Mouse (Mus musculus) gastrocnemius, postnatal 25 days (tissue): ENCODE measurements around the gene Utf1. TPM values are rescaled to one million over a fixed set of nuclear protein-coding genes. Genes with fewer than 3 reads are reported as not detected.
A peak's percentile ranks its signal among the peaks of the same experiment; 100 is the strongest.

ENCODE experiments used
- DNase-seq: peaks from one replicate; pipeline ENCODE4 v3.0.0; 2022
- total RNA-seq, 2 experiments: library from RNA; stranded (reverse); gene quantifications; 1 replicate in 1 of 2; 2 replicates in 1 of 2; pipeline ENCODE4 v1.2.3; 2021

The Utf1 gene
- total RNA-seq, 2 experiments from 2014 or later: not detected

DNA sequence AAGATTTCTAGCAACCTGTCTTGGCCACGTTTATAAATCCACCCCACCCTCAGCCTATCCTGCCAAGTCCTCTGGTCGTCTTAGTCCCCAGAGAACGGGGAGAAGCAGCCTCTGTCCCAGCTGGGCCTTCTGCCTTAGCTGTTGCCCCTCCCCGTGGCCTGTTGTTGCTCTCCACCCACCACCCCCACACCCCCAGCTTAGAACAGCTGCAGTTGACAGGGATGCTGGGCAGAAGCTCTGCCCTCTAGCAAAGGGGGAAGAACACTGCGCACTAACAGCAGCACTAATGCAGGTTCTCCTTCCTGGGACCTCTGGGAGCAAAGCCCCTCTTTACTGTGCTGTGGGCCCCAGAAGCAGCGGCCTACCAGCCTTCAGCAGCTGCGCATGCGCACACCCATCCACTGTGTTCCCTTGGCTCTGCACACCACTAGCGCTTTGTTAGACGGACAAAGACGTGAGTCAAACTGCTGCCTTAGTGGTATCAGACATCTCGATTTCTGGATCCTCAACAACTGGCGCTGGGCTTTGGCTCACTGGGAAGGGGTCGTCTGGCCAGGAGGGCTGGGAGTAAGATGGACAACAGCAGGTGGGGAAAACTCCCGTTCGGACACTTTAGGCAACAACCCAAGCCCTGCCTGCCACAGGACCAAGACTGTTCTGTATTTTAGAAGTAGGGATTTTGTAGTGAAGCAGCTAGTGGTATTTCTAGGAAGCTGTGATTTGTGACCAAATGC lies 2.9 kb upstream of the Utf1 start:
- no peak for DNase-seq

- DNase-seq: no peak
Measured at GRCm38 (mm10) chr7:139944291-139945240, 977 bp downstream of the Utf1 start.

- DNase-seq: no peak
Measured at GRCm38 (mm10) chr7:139945516-139945915, 1.9 kb downstream of the Utf1 start.

DNA sequence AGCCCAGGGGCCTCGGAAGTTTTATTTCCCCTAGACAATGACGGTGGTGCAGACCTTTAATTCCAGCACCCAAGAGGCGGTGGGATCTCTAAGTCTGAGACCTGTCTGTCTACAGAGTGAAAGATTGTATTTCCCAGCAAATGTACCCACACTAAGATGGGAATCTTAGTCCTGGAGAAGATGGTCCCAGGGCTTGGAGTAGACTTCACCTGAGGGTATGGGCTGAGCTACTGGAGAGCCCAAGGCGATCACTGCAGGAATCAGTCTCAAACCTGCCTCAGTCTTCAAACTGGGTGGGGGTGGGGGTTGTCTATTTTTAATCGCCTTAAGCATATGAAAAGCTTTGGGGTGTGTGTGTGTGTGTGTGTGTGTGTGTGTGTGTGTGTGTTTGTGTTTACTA lies 2.4 kb downstream of the Utf1 start:
- DNase-seq: no peak

DNA sequence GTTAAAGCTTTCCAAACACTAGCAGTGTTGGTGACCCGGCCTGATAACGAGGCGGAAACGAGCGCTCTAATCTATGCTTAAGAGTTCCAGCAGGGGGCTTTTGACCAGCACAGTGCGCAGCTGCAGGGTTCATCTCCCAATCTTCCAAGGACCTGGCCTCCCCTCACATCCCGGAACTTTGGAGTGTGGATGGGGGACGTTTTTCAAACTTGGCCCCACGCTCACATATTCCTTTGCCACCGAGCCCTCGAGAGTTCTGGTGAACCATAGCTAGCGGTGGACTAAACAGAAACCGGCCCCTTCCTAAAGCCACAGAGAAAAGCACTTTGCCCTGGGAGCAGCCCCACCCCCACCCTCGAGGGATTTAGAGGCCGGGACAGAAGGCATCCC lies 6.3 kb downstream of the Utf1 start:
- no peak for DNase-seq

- DNase-seq: peak; percentile 45
Measured at GRCm38 (mm10) chr7:139950283-139950971, 6.8 kb downstream of the Utf1 start.

DNA sequence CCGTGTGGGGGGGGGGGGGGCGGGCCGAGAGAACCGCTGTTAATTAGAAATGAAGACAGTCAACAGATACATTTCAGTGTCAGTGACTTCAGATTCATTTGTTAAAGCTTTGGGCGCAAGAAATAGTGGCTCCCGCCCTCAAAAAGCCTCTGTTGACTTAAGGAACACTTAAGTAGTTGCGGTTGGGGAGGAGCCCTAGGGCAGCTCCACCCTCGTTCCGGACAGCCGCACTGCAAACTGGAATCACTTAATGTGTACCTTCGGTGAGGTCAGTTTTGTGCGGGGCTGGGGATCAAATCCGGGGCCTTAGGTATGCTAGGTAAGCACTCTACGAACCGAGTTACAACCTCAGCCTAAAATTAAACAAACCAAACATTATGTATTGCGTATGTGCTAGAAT lies 7.5 kb downstream of the Utf1 start:
- DNase-seq: no peak

- no peak for DNase-seq
Measured at GRCm38 (mm10) chr7:139951991-139952633, 8.5 kb downstream of the Utf1 start.

DNA sequence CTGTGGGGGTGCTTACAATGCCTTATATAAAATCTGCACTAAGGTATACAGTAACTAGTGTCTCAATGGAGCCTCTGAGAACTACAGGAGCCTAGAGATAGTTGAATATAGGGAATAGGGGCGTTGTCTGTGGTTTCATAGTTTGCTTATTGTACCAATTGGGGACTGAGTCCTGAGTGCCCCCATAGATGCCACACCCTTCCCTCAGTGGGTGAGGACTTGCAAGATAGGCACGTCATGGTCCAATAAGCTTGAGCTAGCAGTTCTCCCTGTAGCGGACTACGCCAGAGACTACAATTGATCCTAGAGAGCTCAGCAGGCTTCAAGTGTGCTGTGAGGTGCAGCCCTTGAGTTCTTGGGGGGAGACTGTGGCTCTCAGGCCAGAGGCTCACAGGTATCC lies 11.9 kb downstream of the Utf1 start:
- DNase-seq: no peak

- DNase-seq: no peak
Measured at GRCm38 (mm10) chr7:139956658-139957057, 13.1 kb downstream of the Utf1 start.

DNA sequence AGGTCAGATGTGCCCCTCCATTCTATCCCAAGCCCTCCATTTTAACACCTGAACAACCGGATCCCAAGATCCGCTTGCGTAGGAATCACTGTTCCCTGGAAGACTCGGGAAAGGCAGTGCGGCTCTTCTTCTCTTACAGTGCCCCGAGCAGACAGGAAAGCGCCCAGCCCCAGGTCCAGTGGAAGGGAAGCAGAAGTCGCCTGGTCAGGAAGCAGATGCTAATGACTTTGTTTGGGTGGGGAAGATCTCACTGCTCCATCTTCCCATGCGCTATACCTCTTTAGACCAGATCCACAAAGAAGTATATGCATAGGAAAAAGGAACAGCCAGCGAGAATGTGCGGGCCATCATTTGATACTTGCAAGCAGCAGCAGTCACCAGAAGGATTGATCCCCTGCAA lies 13.8 kb downstream of the Utf1 start:
- no peak for DNase-seq

DNA sequence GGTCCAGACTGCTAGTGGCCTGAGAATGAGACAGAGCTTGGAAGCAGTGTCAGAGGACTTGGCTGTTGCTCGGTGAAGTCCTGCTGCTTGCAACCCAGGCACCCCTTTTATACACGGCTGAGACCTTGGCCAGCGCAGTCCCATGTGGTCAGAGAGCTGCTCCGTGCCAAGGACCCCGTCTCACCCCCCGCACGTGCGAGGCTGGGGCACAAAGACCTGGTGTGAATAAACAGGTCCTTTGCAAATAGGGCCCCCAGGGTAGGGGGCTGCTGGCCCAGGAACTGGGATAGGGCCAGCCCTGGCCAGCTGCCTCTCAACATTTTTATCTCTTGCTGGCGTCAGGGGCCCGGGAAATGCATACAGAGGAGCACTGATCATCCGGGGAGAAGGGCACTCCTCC lies 14.4 kb downstream of the Utf1 start:
- DNase-seq: no peak

- no peak for DNase-seq
Measured at GRCm38 (mm10) chr7:139961141-139961540, 17.6 kb downstream of the Utf1 start.

DNA sequence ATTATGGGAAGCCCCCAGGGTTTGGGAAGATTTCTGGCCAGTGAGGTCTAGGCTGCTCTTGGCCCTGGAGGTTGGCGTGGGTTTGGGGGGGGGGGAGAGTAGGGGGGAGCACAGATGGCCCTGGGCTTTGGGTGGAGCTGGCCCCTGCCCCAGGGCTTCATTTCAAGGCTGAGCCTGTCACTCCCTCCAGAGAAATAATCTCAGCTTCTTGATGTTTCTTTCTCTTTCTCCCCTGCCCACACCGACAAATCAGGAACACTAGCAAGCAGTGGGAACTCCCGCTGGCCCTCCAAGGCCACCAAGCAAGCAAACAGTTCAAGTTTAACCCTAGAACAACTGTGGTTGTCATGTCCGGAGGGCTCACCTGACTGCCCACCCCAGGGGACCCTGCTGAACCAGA lies 20.2 kb downstream of the Utf1 start:
- DNase-seq: no peak

- DNase-seq: no peak
Measured at GRCm38 (mm10) chr7:139967175-139967574, 23.6 kb downstream of the Utf1 start.

DNA sequence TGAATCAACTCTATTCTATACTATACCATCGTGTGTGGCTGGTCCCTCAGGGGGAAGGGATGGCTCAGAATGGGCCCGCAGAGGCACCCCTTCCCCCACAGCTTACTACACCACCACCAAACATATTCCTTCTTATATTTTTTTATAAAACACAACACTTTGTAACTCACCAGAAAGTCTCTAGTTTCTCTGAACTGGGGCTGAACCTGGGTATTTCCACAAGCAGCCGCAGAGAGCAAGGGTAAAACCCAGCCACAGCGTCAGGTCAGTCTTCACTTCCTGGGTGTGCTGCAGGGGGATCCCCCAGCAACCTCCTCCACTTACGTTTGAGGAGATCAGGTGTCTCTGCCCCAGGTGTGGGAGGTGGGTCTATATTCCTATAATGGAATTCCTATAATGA lies 24.8 kb downstream of the Utf1 start:
- no peak for DNase-seq

- peak; percentile 47 for DNase-seq
Measured at GRCm38 (mm10) chr7:139969348-139970130, 25.9 kb downstream of the Utf1 start.

DNA sequence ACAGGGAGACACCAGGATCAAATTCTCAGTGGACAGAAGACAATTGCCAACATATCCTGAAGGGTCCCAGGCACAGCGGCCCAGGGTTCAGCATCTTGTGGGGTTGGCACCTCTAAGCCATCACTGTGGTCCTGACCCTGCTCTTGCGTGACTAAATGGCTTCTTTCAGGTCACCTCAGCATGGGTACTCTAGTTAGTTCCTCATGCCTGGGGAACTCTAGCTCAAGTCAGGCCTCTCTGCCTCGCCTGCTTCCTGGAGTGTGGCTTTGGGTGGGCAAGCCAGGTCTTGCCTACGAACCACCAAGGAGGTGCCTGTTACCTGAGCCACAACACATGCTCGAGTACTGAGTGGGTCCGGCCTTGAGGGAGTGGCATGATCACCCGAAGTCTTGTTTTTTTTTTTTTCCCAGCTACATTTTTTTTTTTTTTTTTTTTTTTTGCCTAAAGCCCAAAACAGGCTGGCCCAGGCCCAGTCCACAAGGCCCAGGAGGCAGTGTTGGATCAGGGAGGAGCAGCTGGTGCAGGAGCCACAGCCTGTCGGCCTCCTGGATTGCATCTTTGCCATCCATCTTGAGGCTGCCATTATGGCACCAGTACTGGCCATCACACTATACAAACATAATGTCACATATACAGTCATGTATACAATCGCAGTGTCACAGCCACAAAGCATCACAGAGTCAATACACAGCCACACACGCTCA lies 26.8 kb downstream of the Utf1 start:
- no peak for DNase-seq

DNA sequence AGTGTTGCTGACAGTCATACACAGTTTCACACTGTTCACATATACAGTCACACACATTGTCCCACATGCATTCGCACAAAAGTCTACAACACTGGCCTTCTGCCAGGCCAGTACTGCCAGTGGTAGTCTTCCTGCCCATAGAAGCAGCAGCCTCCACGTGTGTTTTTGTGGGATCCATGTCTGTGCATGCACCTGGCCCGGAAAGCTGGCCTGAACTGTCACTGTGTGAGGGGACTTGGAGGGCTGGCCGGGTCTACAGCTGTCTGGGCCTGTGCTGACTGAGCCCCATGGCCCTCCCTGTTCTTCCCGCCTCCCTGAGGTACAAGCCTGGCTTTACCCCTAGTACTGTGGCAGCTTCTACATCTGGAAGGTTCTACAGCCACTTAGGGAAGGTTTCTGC lies 27.4 kb downstream of the Utf1 start:
- no peak for DNase-seq

DNA sequence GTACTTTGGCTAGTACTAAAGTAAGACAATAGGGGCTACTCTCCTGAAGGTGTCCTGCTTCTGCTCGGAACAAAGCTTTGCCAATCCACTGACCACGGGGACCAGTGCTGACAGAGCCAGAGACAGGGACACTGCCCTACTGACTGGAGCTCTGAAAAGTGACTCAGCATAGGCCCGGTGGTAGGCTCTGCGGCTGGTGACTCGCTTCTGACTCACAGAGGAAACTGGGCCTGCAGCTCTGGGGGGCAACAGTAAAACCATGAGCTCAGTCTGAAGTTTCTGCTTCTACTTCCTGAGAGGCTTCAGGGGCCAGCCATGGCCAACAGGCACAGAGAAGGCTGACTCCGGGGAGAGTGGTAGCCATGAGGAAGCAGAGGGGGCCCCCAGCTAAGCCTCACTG lies 27.8 kb downstream of the Utf1 start:
- no peak for DNase-seq

- no peak for DNase-seq
Measured at GRCm38 (mm10) chr7:139972923-139973331, 29.3 kb downstream of the Utf1 start.
